Mouse (Mus musculus): ENCODE data around the gene Mansc1. TPM values are rescaled to one million over a fixed set of nuclear protein-coding genes. Genes with fewer than 3 reads are reported as not detected.

Gene Mansc1
- polyA plus RNA-seq, 1 experiment from 2014 or later: 13.5 TPM

DNA sequence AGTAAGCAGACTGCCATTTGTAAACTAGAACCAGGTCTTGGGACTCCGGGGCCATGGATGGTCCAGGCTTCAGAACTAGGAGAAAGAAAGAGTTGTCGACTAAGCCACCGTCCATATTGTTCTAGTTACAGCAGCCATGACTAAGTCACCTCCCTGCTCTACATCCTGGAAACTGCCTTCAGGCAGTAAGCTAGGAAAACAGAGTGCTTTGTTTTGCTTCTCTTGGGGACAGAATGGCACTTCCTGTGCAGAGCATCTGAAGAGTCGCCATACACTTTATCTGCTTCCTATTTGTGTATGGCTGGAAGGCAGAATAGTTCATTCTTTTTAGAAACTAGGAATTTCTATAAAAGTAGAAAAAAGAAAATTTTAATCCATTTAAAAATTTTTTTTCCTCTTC is 24.2 kb upstream of the Mansc1 start:
- 59% methylated on average over 4 of the region's 4 CpGs for WGBS

DNA sequence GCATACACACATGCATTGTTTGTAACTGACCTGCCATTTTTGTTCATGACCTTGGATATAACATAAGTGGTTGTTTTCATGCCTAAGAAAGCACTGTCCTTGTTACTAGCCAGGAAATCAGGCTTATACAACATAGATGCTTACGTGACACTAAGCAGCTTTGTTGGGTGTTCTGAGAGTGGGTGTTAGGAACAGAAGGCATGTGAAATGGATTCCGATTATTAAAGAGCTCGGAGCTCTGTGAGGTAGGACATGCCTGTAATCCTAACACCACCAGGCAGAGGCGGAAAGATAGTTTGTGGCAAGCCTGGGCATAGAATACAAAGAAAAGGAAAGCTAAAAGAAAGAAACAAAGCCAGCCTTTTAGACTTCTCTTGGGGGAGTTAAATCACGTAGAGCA is 16.1 kb upstream of the Mansc1 start:
- no peak for DNase-seq (ENCODE audit: low spot score)
- no peak for ATAC-seq (replicated peaks; ENCODE audit: low FRiP score, low read depth)
- Histone ChIP-seq H3K4me2 (ENCODE audit: low read length) (no peak overlapping the region), H3K27ac (no peak overlapping the region), H3K9ac (ENCODE audit: low read depth, low read length) (no peak overlapping the region), H3K4me1 (replicated peaks; ENCODE audit: insufficient read depth, low read length) (no peaks in the 10 kb centered on the region), H3K27me3 (ENCODE audit: insufficient read depth, low read length) (no peaks in the 10 kb centered on the region), H3K36me3 (ENCODE audit: insufficient read depth, low read length) (no peaks in the 10 kb centered on the region), H3K9me3 (replicated peaks; ENCODE audit: low read length) (no peaks in the 10 kb centered on the region), H3K4me3 (replicated peaks; ENCODE audit: low read depth, low read length) (no peak overlapping the region)
- TF ChIP-seq CTCF (IDR thresholded peaks at IDR 0.05; ENCODE audit: low read depth): no peak
- 91% methylated on average over 5 of the region's 5 CpGs for WGBS

More for the DNA sequence above, 24.2 kb upstream of the Mansc1 start:
- Histone ChIP-seq H3K9ac (ENCODE audit: low read depth, low read length) (no peak overlapping the region), H3K4me3 (replicated peaks; ENCODE audit: low read depth, low read length) (no peak overlapping the region), H3K9me3 (replicated peaks; ENCODE audit: low read length) (no peaks in the 10 kb centered on the region), H3K4me1 (replicated peaks; ENCODE audit: insufficient read depth, low read length) (0 out of 2 replicates have a peak, but pooled peaks cover 3% of the 10 kb centered on the region), H3K36me3 (ENCODE audit: insufficient read depth, low read length) (no peaks in the 10 kb centered on the region), H3K27me3 (ENCODE audit: insufficient read depth, low read length) (no peaks in the 10 kb centered on the region), H3K4me2 (ENCODE audit: low read length) (no peak overlapping the region), H3K27ac (peak overlapping the region; percentile 70)
- ATAC-seq (replicated peaks; ENCODE audit: low FRiP score, low read depth) (no peak), DNase-seq (ENCODE audit: low spot score) (no peak)
- no peak for TF ChIP-seq CTCF (IDR thresholded peaks at IDR 0.05; ENCODE audit: low read depth)

DNA sequence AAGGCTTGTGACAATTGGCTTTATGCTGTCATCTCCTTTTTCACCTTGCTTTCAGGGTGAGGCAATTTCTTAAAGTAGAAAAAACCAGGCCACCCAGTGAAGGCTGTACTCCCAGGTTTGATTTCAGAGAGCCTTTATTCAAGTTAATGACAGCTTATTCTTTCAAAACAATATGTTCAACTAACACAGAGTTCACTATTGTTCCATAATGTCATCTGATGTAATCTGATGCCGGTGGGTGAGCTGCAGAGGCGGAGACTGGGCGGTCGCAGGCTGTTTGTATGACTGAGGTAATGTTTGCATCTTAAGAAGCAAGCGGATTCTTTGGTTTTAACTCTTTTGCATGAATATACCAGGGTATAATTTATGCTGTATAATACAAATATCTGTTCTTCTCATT is 15.3 kb upstream of the Mansc1 start:
- no peak overlapping the region for H3K4me2 ChIP-seq (ENCODE audit: low read length)
- no peak overlapping the region for H3K9ac ChIP-seq (ENCODE audit: low read depth, low read length)
- no peak overlapping the region for H3K27ac ChIP-seq
- TF ChIP-seq CTCF (IDR thresholded peaks at IDR 0.05; ENCODE audit: low read depth): no peak
- no peaks in the 10 kb centered on the region for H3K36me3 ChIP-seq (ENCODE audit: insufficient read depth, low read length)
- no peak overlapping the region for H3K4me3 ChIP-seq (replicated peaks; ENCODE audit: low read depth, low read length)
- DNase-seq (ENCODE audit: low spot score) (no peak), ATAC-seq (replicated peaks; ENCODE audit: low FRiP score, low read depth) (no peak)
- WGBS: 21% methylated on average over 5 of the region's 5 CpGs
- no peaks in the 10 kb centered on the region for H3K27me3 ChIP-seq (ENCODE audit: insufficient read depth, low read length)
- H3K4me1 ChIP-seq (replicated peaks; ENCODE audit: insufficient read depth, low read length): no peaks in the 10 kb centered on the region
- no peaks in the 10 kb centered on the region for H3K9me3 ChIP-seq (replicated peaks; ENCODE audit: low read length)

DNA sequence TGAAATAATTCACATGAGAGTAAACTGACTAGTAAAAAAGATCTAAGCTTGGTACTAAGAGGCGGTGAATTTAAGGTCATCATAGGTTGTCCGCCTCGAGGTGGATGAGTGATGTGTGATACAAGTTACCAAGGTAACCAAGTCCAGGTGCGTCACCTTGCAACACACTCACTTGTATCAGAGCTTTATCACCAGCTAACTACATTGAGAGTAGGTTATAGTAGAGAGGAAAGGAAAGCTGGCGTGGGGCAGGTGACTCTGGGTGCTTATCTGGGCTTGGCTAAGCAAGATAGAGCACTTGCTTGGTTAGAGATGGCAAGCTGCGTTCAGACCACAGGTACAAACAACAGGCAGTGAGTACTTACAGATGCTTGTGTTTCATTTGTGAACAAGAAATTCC is 14.5 kb upstream of the Mansc1 start:
- no peak overlapping the region for H3K27ac ChIP-seq
- no peak for TF ChIP-seq CTCF (IDR thresholded peaks at IDR 0.05; ENCODE audit: low read depth)
- 87% methylated on average over 6 of the region's 6 CpGs for WGBS
- no peak overlapping the region for H3K9ac ChIP-seq (ENCODE audit: low read depth, low read length)
- no peaks in the 10 kb centered on the region for H3K36me3 ChIP-seq (ENCODE audit: insufficient read depth, low read length)
- no peaks in the 10 kb centered on the region for H3K4me1 ChIP-seq (replicated peaks; ENCODE audit: insufficient read depth, low read length)
- no peak for ATAC-seq (replicated peaks; ENCODE audit: low FRiP score, low read depth)
- H3K9me3 ChIP-seq (replicated peaks; ENCODE audit: low read length): no peaks in the 10 kb centered on the region
- no peaks in the 10 kb centered on the region for H3K27me3 ChIP-seq (ENCODE audit: insufficient read depth, low read length)
- DNase-seq (ENCODE audit: low spot score): no peak
- H3K4me3 ChIP-seq (replicated peaks; ENCODE audit: low read depth, low read length): no peak overlapping the region
- H3K4me2 ChIP-seq (ENCODE audit: low read length): no peak overlapping the region

DNA sequence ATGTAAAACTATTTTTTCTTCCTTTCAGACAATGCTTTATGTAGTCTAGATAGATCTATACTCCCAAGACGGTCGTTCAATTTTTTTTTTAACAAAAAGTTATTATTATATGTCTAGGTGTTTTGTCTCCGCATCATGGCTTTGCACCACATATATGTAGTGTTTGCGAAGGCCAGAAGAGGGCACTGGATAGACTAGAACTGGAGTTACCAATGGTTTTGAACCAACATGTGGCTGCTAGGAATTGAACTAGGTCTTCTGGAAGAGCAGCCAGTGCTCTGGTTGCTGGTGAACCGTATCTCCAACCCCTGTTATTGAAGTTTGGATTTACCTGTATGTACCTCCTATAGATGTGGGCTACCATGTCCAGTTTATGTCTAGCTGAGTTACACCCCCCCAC is 11.0 kb upstream of the Mansc1 start:
- Histone ChIP-seq H3K27me3 (ENCODE audit: insufficient read depth, low read length) (no peaks in the 10 kb centered on the region), H3K9ac (ENCODE audit: low read depth, low read length) (no peak overlapping the region), H3K4me2 (ENCODE audit: low read length) (no peak overlapping the region), H3K36me3 (ENCODE audit: insufficient read depth, low read length) (no peaks in the 10 kb centered on the region), H3K27ac (no peak overlapping the region), H3K9me3 (replicated peaks; ENCODE audit: low read length) (no peaks in the 10 kb centered on the region), H3K4me3 (replicated peaks; ENCODE audit: low read depth, low read length) (no peak overlapping the region), H3K4me1 (replicated peaks; ENCODE audit: insufficient read depth, low read length) (no peaks in the 10 kb centered on the region)
- WGBS: 96% methylated on average over 5 of the region's 5 CpGs
- DNase-seq (ENCODE audit: low spot score) (no peak), ATAC-seq (replicated peaks; ENCODE audit: low FRiP score, low read depth) (no peak)
- TF ChIP-seq CTCF (IDR thresholded peaks at IDR 0.05; ENCODE audit: low read depth): peak; percentile 28; the same call in 1 of the 2 replicates

DNA sequence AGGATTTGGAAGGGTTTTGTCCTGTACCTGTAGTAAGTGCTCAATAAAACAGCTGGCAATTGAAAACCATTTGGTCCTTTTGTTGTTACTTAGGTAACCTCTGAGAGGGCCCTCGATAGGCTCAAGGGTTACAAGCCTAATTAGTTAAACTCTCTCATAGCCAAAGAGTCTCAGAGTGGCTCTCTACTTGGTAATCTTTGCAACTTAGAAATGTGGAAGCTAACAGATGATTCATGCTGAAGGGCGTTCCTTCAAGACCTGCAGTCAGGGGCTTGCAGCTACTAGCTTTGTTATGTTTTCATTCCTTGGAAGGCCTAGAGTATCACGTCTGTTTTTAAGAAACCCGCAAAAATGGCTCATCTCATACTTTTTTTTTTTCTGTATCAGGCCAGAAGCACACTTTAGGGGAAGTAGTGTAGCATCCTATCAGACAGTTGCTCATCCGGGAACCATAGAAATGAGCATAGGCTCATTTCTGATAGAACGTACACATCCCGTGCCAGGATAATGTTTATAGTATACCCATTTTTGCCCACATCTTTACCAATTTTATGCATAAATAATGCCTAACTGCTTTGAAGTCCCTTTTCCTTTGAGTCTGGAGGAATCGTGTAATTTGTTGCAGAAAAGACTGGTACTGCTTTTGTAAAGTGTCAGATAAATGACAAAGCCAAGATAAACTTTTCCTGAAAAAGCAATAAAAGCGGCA is 9.6 kb upstream of the Mansc1 start:
- H3K9ac ChIP-seq (ENCODE audit: low read depth, low read length): peak overlapping the region; percentile 78; the same call in 1 of the 2 replicates
- no peak for DNase-seq (ENCODE audit: low spot score)
- peak overlapping the region; percentile 86 for H3K4me2 ChIP-seq (ENCODE audit: low read length)
- H3K9me3 ChIP-seq (replicated peaks; ENCODE audit: low read length): no peaks in the 10 kb centered on the region
- H3K27me3 ChIP-seq (ENCODE audit: insufficient read depth, low read length): no peaks in the 10 kb centered on the region
- no peak overlapping the region for H3K27ac ChIP-seq
- H3K4me1 ChIP-seq (replicated peaks; ENCODE audit: insufficient read depth, low read length): no peaks in the 10 kb centered on the region
- TF ChIP-seq CTCF (IDR thresholded peaks at IDR 0.05; ENCODE audit: low read depth): no peak
- 66% methylated on average over 9 of the region's 9 CpGs for WGBS
- H3K4me3 ChIP-seq (replicated peaks; ENCODE audit: low read depth, low read length): peak overlapping the region; percentile 69
- no peaks in the 10 kb centered on the region for H3K36me3 ChIP-seq (ENCODE audit: insufficient read depth, low read length)
- ATAC-seq (replicated peaks; ENCODE audit: low FRiP score, low read depth): no peak

Data from kidney, postnatal 0 days (tissue).